Mouse (Mus musculus): ENCODE data around the gene Eif3g. TPM values are rescaled to one million over a fixed set of nuclear protein-coding genes. Genes with fewer than 3 reads are reported as not detected.

Gene Eif3g
- polyA plus RNA-seq, 1 experiment: 55.3 TPM

DNA sequence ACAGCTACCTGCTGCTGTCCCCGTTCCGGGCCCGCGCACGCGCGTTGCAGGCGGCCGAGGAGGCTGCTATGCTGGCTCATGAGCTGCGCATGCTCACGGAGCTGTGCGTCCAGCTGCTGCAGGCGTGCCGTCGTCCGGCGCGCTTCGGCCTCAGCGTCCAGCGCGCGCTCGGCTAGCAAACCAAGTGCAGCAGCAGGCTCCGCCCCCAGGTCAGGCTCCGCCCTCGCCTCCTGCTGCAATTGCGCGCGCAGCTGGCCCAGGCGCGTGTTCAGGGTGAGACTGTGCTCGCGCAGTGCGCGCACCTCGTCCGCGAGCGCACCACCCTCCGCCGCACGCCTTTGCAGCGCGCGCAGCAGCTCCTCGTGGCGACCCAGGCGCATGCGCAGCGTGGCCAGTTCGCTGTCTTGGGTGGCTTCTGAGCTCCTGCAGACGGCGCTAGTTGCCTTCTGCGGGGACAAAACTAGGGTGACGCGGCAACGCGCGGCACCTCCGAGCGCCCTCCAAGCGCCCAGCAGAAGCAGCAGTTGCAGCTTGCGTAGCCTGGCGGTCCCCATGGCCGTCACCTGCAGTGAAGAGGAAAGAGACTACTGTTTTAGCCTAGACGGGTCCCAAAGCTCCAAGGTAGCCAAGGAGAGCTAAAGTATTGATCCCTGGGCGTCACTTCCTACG, 20.2 kb downstream of the Eif3g start:
- Histone ChIP-seq H3K4me1 (ENCODE audit: control insufficient read depth) (peaks cover 37% of the 10 kb centered on the region), H3K4me3 (replicated peaks) (peak overlapping the region; percentile 68), H3K27me3 (ENCODE audit: control insufficient read depth) (no peaks in the 10 kb centered on the region), H3K36me3 (ENCODE audit: control insufficient read depth) (peaks cover 5% of the 10 kb centered on the region; the same call in 1 of the 2 replicates), H3K9me3 (ENCODE audit: control insufficient read depth, low read length) (no peaks in the 10 kb centered on the region)
- no peak for TF ChIP-seq GATA1 (IDR thresholded peaks at IDR 0.05; ENCODE audit: low read length)
- TF ChIP-seq TAL1 (IDR thresholded peaks at IDR 0.05; ENCODE audit: low read length): no peak

DNA sequence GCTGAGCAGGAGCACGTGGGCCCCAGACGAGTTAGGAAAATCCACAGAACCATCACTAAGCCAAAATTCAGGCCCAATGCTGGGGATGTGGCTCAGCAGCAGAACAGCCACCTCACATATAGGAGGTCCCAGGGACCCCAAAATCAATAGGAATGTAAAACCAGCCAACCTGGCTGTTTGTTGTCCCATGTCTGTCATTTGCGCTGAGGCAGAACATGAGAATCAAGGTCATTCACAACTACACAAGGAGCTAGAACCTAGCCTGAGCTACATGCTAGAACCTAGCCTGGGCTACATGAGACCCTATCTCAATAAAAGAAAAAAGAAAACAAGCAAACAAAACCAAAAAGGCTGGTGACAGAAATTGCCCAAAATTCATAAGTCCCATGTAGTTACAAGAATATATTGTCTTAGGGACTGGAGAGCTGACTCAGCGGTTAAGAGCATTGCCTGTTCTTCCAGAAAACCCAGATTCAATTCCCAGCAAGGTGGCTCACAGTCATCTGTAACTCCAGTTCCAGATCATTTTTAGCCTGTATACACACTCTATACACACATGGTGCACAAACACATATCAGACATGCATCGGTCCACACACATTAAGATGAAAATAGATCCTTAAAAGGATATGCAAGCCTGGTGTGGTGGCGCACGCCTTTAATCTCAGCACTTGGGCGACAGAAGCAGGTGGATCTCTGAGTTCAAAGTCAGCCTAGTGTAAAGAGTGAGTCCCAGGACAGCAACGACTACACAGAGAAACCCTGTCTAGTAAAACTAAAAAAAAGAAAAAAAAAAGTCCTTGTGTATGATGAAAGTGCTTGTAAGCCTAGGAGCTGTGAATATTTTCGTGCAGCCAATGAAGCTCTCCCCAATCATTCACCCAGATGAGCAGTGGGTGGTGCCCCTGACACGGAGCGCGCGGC, 21.0 kb downstream of the Eif3g start:
- Histone ChIP-seq H3K27me3 (ENCODE audit: control insufficient read depth) (no peaks in the 10 kb centered on the region), H3K4me1 (ENCODE audit: control insufficient read depth) (peaks cover 40% of the 10 kb centered on the region), H3K36me3 (ENCODE audit: control insufficient read depth) (peaks cover 10% of the 10 kb centered on the region; the same call in 1 of the 2 replicates), H3K9me3 (ENCODE audit: control insufficient read depth, low read length) (no peaks in the 10 kb centered on the region), H3K4me3 (replicated peaks) (peak overlapping the region; percentile 68)
- no peak for TF ChIP-seq GATA1 (IDR thresholded peaks at IDR 0.05; ENCODE audit: low read length)
- no peak for TF ChIP-seq TAL1 (IDR thresholded peaks at IDR 0.05; ENCODE audit: low read length)

DNA sequence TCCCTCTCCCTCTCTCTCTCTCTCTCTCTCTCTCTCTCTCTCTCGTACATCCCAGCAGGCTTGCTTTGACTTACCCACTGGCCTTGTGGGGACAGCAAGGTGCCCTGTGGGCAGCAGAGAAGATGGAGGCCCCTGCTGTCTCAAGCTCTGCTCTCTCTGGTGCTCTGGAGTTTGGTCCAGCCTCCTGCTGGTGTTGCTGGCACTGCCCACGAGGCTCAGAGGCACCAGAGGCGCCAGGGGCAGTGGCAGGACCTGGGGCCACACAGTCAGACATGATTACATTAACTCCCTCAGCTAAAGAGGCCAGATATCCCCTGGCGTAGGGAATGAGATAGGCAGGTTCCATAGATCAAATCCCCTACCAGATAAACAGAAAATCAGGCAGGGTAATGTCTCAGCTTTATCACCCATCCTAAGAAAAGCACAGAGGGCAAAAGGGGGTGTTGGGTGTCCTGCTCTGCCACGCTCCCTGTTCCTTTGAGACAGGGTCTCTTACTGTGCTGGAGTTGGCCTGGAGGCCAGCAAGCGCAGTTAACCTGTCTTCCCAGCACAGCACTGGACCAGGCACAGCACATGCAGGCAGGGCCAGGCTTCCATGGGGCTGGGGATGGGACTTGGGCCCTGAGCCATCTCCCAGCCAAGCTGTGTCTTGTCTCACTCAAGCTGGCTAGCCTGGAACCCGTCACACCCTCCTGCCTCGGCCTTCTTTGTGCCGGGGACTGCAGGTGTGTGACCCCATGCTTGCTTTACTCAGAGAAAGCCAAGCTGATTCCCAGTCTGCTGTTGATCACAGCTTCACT, 21.9 kb downstream of the Eif3g start:
- Histone ChIP-seq H3K27me3 (ENCODE audit: control insufficient read depth) (no peaks in the 10 kb centered on the region), H3K36me3 (ENCODE audit: control insufficient read depth) (peaks cover 10% of the 10 kb centered on the region; the same call in 1 of the 2 replicates), H3K4me1 (ENCODE audit: control insufficient read depth) (peaks cover 40% of the 10 kb centered on the region), H3K4me3 (replicated peaks) (no peak overlapping the region), H3K9me3 (ENCODE audit: control insufficient read depth, low read length) (no peaks in the 10 kb centered on the region)
- TF ChIP-seq GATA1 (IDR thresholded peaks at IDR 0.05; ENCODE audit: low read length) (no peak), TAL1 (IDR thresholded peaks at IDR 0.05; ENCODE audit: low read length) (no peak)

DNA sequence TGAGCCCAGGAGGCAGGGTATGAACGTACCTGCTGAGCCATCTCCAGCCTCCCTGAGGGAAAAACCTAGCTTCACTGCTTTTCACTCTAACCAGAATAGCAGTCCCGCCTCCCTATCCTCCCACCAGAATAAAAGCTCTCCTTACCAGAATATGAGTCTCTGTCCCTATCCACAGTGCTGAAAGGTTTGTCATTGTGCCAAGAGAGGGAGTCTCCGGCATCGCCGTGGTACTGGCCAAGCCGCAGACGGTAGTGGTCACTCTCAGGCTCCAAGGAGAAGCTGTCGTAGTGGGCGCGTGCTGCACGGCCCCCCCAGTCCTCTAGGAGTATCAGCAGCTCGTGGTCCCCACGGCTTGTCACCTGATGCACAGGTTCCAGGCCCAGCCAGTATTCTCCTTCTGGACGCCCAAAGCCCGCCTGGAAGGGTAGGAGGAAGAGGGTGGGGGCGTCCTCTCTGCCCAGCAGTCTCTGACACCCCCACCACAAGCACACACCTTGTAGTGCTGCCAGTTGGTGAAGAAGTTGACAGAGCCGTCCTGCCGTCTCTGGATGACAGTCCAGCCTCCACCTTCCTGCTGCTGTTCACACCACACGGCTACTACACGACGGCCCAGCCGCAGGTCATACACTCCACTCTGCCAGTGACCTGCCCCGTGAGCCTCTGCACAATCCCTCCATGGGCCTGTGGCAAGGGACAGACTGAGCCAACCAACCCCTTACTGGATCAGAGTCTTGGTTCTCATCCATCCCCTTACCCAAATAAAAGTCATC, 23.2 kb downstream of the Eif3g start:
- Histone ChIP-seq H3K4me3 (replicated peaks) (no peak overlapping the region), H3K36me3 (ENCODE audit: control insufficient read depth) (peaks cover 10% of the 10 kb centered on the region; the same call in 1 of the 2 replicates), H3K4me1 (ENCODE audit: control insufficient read depth) (peaks cover 40% of the 10 kb centered on the region), H3K27me3 (ENCODE audit: control insufficient read depth) (peaks cover 2% of the 10 kb centered on the region; the same call in 1 of the 2 replicates), H3K9me3 (ENCODE audit: control insufficient read depth, low read length) (no peaks in the 10 kb centered on the region)
- no peak for TF ChIP-seq GATA1 (IDR thresholded peaks at IDR 0.05; ENCODE audit: low read length)
- TF ChIP-seq TAL1 (IDR thresholded peaks at IDR 0.05; ENCODE audit: low read length): no peak

DNA sequence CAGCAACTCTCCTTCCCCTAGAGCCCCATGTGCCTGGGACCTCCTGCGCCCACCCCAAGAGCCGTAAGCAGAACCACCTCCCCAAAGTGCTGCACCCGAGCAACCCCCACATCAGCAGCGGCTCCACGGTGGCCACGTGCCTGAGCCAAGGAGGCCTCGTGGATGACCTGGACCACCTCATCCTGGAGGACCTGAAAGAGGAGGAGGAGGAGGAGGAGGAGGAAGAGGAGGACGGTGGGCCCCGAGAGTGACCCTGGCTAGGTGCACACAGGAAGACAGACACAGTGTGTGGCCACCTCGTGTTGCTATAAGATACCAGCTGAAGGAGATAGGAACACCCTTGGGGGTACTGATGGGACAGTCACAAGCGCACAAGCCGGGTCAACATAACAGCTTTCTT, 24.9 kb downstream of the Eif3g start:
- Histone ChIP-seq H3K9me3 (ENCODE audit: control insufficient read depth, low read length) (no peaks in the 10 kb centered on the region), H3K27me3 (ENCODE audit: control insufficient read depth) (peaks cover 17% of the 10 kb centered on the region), H3K4me1 (ENCODE audit: control insufficient read depth) (peaks cover 35% of the 10 kb centered on the region), H3K36me3 (ENCODE audit: control insufficient read depth) (peaks cover 10% of the 10 kb centered on the region; the same call in 1 of the 2 replicates), H3K4me3 (replicated peaks) (no peak overlapping the region)
- TF ChIP-seq TAL1 (IDR thresholded peaks at IDR 0.05; ENCODE audit: low read length) (no peak), GATA1 (IDR thresholded peaks at IDR 0.05; ENCODE audit: low read length) (no peak)

DNA sequence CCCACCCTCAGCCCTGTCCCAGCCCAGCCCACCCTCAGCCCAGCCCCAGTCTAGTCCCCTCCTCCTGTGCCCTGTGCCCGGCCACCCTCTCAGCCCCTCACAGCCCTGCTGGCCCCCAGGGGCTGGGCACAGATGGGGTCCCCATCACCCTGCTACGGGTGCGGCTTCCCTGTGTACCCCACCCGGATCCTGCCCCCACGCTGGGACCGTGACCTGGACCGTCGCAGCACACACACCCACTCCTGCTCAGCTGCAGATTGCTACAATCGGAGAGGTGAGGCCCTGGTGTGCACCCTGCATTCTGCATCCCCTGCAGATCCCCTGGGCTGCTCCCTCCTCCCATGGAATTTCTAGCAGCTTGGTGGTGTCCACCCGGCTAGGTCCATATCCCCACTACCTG, 25.4 kb downstream of the Eif3g start:
- Histone ChIP-seq H3K36me3 (ENCODE audit: control insufficient read depth) (peaks cover 10% of the 10 kb centered on the region; the same call in 1 of the 2 replicates), H3K9me3 (ENCODE audit: control insufficient read depth, low read length) (no peaks in the 10 kb centered on the region), H3K4me3 (replicated peaks) (no peak overlapping the region), H3K27me3 (ENCODE audit: control insufficient read depth) (peaks cover 21% of the 10 kb centered on the region), H3K4me1 (ENCODE audit: control insufficient read depth) (peaks cover 32% of the 10 kb centered on the region)
- no peak for TF ChIP-seq TAL1 (IDR thresholded peaks at IDR 0.05; ENCODE audit: low read length)
- TF ChIP-seq GATA1 (IDR thresholded peaks at IDR 0.05; ENCODE audit: low read length): no peak

DNA sequence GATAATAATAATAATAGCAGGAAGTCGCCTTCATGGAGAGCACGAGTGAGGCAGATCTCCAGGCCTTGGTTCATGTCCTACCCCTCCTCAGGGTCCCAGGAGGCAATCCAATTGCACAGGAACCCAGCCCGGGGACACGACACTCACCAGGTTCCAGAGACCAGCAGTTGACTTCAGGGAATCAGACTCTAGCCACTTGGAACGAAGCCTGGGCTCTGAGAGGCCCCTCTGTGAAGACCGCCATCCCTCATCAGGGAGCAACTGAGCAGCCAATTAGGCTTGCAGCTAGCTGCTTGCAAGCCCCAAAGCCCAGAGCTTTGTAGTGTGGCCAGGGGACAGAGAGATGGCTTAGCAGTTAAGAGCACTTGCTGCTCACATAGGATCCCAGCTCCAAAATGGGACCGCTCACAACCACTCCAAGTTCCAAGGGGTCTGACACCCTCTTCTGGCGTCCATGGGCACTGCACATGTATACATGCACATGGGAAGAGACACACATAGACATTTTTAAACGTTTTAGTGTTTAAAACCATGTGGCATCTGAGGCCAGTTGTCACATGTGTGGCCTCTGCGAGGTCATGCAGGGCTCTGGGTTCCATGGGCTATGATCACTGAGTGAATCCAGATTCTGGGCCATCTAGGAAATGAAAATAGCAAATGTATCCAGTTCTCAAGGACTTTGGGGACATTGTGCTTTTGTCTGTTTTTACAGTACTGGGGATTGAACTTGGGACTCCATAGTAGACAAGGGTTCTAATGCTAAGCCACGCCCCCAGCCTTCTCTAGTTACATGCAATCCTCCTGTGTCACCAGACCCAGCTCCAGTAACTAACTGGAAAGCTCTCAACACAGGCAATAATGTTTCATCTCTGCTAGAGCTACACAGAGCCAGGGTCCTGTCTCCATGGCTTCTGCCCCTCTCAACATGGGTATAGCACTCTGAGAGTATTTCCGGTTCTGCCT, 27.9 kb downstream of the Eif3g start:
- Histone ChIP-seq H3K9me3 (ENCODE audit: control insufficient read depth, low read length) (no peaks in the 10 kb centered on the region), H3K4me1 (ENCODE audit: control insufficient read depth) (peaks cover 15% of the 10 kb centered on the region), H3K4me3 (replicated peaks) (no peak overlapping the region), H3K36me3 (ENCODE audit: control insufficient read depth) (peaks cover 10% of the 10 kb centered on the region; the same call in 1 of the 2 replicates), H3K27me3 (ENCODE audit: control insufficient read depth) (peaks cover 30% of the 10 kb centered on the region)
- TF ChIP-seq TAL1 (IDR thresholded peaks at IDR 0.05; ENCODE audit: low read length) (no peak), GATA1 (IDR thresholded peaks at IDR 0.05; ENCODE audit: low read length) (no peak)

All from erythroblast, embryonic 14.5 days (primary cell).